Mouse (Mus musculus) brain, embryonic 14.5 days (tissue): ENCODE results near the gene Ap1s1.

Experiments
- CTCF ChIP-seq: fragments of 200-500 bp; IDR thresholded peaks from 2 replicates; pipeline ENCODE4 v1.5.1; 2012; ENCODE audit warnings: inconsistent platforms, mild to moderate bottlenecking, moderate library complexity, borderline replicate concordance; ENCODE audit not compliant: insufficient read depth, insufficient read length; ENCODE audit errors: extremely low read depth
- POLR2A ChIP-seq: fragments of 200-500 bp; IDR thresholded peaks from 2 replicates; pipeline ENCODE4 v1.6.1; 2012; ENCODE audit warnings: mild to moderate bottlenecking, inconsistent platforms, borderline replicate concordance; ENCODE audit not compliant: poor library complexity, insufficient read depth, insufficient read length, severe bottlenecking; ENCODE audit errors: extremely low read depth

GRCm38 (mm10) chr5:137072079-137072960 lies 26.4 kb upstream of the Ap1s1 start, which contains the start of gene Serpine1:
- no peak for TF ChIP-seq CTCF
- no peak for TF ChIP-seq POLR2A
